ENCODE assay signal across 16 mouse cellular contexts in the genomic region with DNA sequence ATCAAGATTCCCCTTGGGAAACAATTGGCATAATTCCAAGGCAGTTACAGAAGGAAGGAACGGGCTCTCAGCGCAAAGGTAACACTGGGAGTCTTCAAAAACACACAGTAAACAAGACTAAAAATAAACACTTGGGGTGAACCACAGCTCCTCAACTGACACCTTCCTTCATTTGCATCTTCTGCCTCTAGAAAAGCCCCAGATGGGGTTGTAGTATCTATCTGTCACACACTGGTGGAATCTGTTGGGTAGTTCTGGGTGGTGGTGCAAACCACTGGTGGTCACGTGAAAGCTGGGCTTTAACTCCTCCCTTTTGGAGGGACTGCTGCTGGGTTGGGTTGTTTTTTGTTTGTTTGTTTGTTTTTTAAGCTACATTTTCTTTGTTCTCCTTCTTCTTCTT. TPM values are rescaled to one million over a fixed set of nuclear protein-coding genes. Genes with fewer than 3 reads are reported as not detected.
A peak's percentile ranks its signal among the peaks of the same experiment; 100 is the strongest.
DNase-seq lines count a peak whose midpoint lies in the region; ATAC-seq and TF ChIP-seq lines count a peak whose summit lies in the region.
"Had no signal": no experiment of that assay in that cellular context is flagged by ENCODE, and none has a peak within 500 bp of the region (broad histone marks: within the 10 kb centered on the region; RNA-seq: fewer than 3 reads in every experiment).

No protein-coding gene starts in this region.

- TF ChIP-seq CTCF in CH12.LX (conservative IDR thresholded peaks at IDR 0.05 in 1 of 2, IDR thresholded peaks at IDR 0.05 in 1 of 2; ENCODE audit: low read depth in 2 of 2, low read length in 2 of 2): no peak
- TF ChIP-seq CTCF in kidney, adult 2 months (conservative IDR thresholded peaks at IDR 0.05; ENCODE audit: insufficient read depth, insufficient read length, low read depth, low read length): no peak

- TF ChIP-seq RAD21 in CH12.LX (IDR thresholded peaks at IDR 0.05; ENCODE audit: low read depth, low read length): no peak; the same call in 1 of the 2 replicates

- H3K36me3 ChIP-seq in CH12.LX (replicated peaks in 1 of 2; ENCODE audit: control insufficient read depth in 1 of 2, insufficient read depth in 1 of 2, low read length in 1 of 2): peaks cover 0 to 43% of the 10 kb centered on the region in 2 experiments
- no peaks in the 10 kb centered on the region for H3K36me3 ChIP-seq in kidney, adult 2 months (ENCODE audit: control insufficient read depth, insufficient read depth, low read length)
- H3K36me3 ChIP-seq: hindbrain, embryonic 13.5 days; limb, embryonic 15.5 days; midbrain, embryonic 10.5 days; neural tube, embryonic 12.5 days had no signal

- peaks cover 19 to 89% of the 10 kb centered on the region in 2 experiments for H3K4me1 ChIP-seq in CH12.LX (ENCODE audit: control insufficient read depth in 1 of 2, insufficient read depth in 2 of 2)
- no peaks in the 10 kb centered on the region for H3K4me1 ChIP-seq in kidney, adult 2 months (ENCODE audit: control insufficient read depth, insufficient read depth, low read length)

- TF ChIP-seq EP300 in CH12.LX (IDR thresholded peaks at IDR 0.05; ENCODE audit: low read length): peak; percentile 55

- peak; percentile 82 for ATAC-seq in inflammation-experienced regulatory T-cells, adult 6 months
- ATAC-seq in megakaryocyte-erythroid progenitor cell, adult 5-6 weeks (replicated peaks; ENCODE audit: low FRiP score, low TSS enrichment, poor library complexity, severe bottlenecking): peak; percentile 93

- no peak for TF ChIP-seq POLR2A in CH12.LX (IDR thresholded peaks at IDR 0.05; ENCODE audit: low read depth, low read length)
- no peak for TF ChIP-seq POLR2A in kidney, adult 2 months (IDR thresholded peaks at IDR 0.05; ENCODE audit: low read depth, low read length)

- peak overlapping the region; percentile 39; the same call in 1 of the 2 replicates for H3K27ac ChIP-seq in CH12.LX (ENCODE audit: insufficient read depth, low read depth)
- no peak overlapping the region for H3K27ac ChIP-seq in kidney, adult 2 months (ENCODE audit: insufficient read depth, low read depth, low read length)
- H3K27ac ChIP-seq: hindbrain, embryonic 13.5 days; limb, embryonic 15.5 days; midbrain, embryonic 10.5 days; neural tube, embryonic 12.5 days; stomach, postnatal 0 days had no signal

- H3K9ac ChIP-seq in CH12.LX (ENCODE audit: insufficient read depth, low read depth): no peak overlapping the region
- H3K9ac ChIP-seq: hindbrain, embryonic 13.5 days; limb, embryonic 15.5 days; neural tube, embryonic 12.5 days had no signal

- 69% methylated on average over 3 of the region's 3 CpGs for WGBS in kidney, adult 2 months

- H3K4me2 ChIP-seq in CH12.LX (ENCODE audit: insufficient read depth, low read depth, poor library complexity, severe bottlenecking): 0 out of 2 replicates have a peak overlapping the region, but pooled peaks have one; percentile 42
- H3K4me2 ChIP-seq: hindbrain, embryonic 13.5 days; limb, embryonic 15.5 days; neural tube, embryonic 12.5 days had no signal

- no peaks in the 10 kb centered on the region for H3K79me2 ChIP-seq in CH12.LX (replicated peaks; ENCODE audit: control insufficient read depth, extremely low read depth, insufficient read depth, poor library complexity, severe bottlenecking)

- dilution Hi-C loops in CH12.LX (cut with MboI; ENCODE audit: extremely low pct_ligation_motif_present, extremely low pct_unique_long_range_greater_than_20kb, low sequenced_read_pairs): no loop called here

- H3K9me3 ChIP-seq in CH12.LX (replicated peaks; ENCODE audit: low read length): peaks cover 3% of the 10 kb centered on the region
- H3K9me3 ChIP-seq: hindbrain, embryonic 13.5 days; limb, embryonic 15.5 days; midbrain, embryonic 10.5 days had no signal

- H3K27me3 ChIP-seq in CH12.LX (replicated peaks): no peaks in the 10 kb centered on the region
- no peaks in the 10 kb centered on the region for H3K27me3 ChIP-seq in kidney, adult 2 months (replicated peaks; ENCODE audit: control insufficient read depth, insufficient read depth, low read length)
- H3K27me3 ChIP-seq: hindbrain, embryonic 13.5 days; limb, embryonic 15.5 days; neural tube, embryonic 12.5 days had no signal

- in situ Hi-C loops in CH12.LX (cut with MboI; ENCODE audit: low pct_ligation_motif_present, low pct_unique_long_range_greater_than_20kb, low sequenced_read_pairs): no loop called here

- H3K4me3 ChIP-seq in CH12.LX (replicated peaks in 1 of 3; ENCODE audit: low read depth in 2 of 3, low read length in 2 of 3, poor library complexity in 1 of 3): no peak overlapping the region
- H3K4me3 ChIP-seq in kidney, adult 2 months (ENCODE audit: insufficient read depth, low read depth, low read length): no peak overlapping the region
- H3K4me3 ChIP-seq: hindbrain, embryonic 13.5 days; limb, embryonic 15.5 days; midbrain, embryonic 10.5 days; neural tube, embryonic 12.5 days had no signal

- peak; percentile 92 for DNase-seq in CD4-positive helper T cell, adult 2 months (ENCODE audit: low read depth, low spot score)
- peak; percentile 86 for DNase-seq in CH12.LX (ENCODE audit: extremely low read depth)
- DNase-seq in kidney, adult 2 months: no peak
- DNase-seq in layer of hippocampus, adult 9-10 months (ENCODE audit: low spot score): no peak
- DNase-seq in gastrocnemius, postnatal 10 days: no peak
- DNase-seq in gastrocnemius, postnatal 4 days (ENCODE audit: low spot score in 2 of 2): no peak
- DNase-seq: adrenal gland, adult 2 months; kidney, adult 9 months; right cerebral cortex, postnatal 14 days had no signal

TF ChIP-seq in CH12.LX, 34 proteins besides CTCF, POLR2A, EP300 and RAD21:
- TF ChIP-seq CHD2 (IDR thresholded peaks at IDR 0.05; ENCODE audit: low read length) (no peak), USF2 (conservative IDR thresholded peaks at IDR 0.05; ENCODE audit: low read depth, low read length) (peak; percentile 67), USF1 (IDR thresholded peaks at IDR 0.05; ENCODE audit: low read depth, low read length) (peak; percentile 75), BHLHE40 (IDR thresholded peaks at IDR 0.05; ENCODE audit: low read depth, low read length) (peak; percentile 96), TBP (conservative IDR thresholded peaks at IDR 0.05; ENCODE audit: low read depth, low read length) (no peak), MYC (IDR thresholded peaks at IDR 0.05; ENCODE audit: low read depth, low read length) (no peak), CHD1 (IDR thresholded peaks at IDR 0.05; ENCODE audit: low read depth, low read length) (no peak), E2F4 (IDR thresholded peaks at IDR 0.05; ENCODE audit: insufficient replicate concordance, low read depth, low read length) (no peak), POLR2AphosphoS2 (IDR thresholded peaks at IDR 0.05; ENCODE audit: low read depth, low read length) (no peak), KAT2A (IDR thresholded peaks at IDR 0.05; ENCODE audit: insufficient replicate concordance, low read length) (no peak), NRF1 (IDR thresholded peaks at IDR 0.05; ENCODE audit: low read depth, low read length) (no peak), HCFC1 (IDR thresholded peaks at IDR 0.05; ENCODE audit: low read depth, low read length) (no peak), ELF1 (IDR thresholded peaks at IDR 0.05; ENCODE audit: low read depth, low read length) (no peak), MEF2A (IDR thresholded peaks at IDR 0.05; ENCODE audit: borderline replicate concordance, low read depth, low read length) (peak; percentile 91), ZMIZ1 (IDR thresholded peaks at IDR 0.05; ENCODE audit: low read depth, low read length) (no peak), ZKSCAN1 (IDR thresholded peaks at IDR 0.05; ENCODE audit: borderline replicate concordance, low read depth, low read length) (no peak), MAFK (IDR thresholded peaks at IDR 0.05; ENCODE audit: insufficient replicate concordance, low read length) (0 out of 2 replicates have a peak, but pooled peaks have one; percentile 43), SMC3 (IDR thresholded peaks at IDR 0.05; ENCODE audit: low read depth, low read length) (no peak), MXI1 (IDR thresholded peaks at IDR 0.05; ENCODE audit: low read depth, low read length) (peak; percentile 33; the same call in 1 of the 2 replicates), JUND (conservative IDR thresholded peaks at IDR 0.05; ENCODE audit: low read depth, low read length) (peak; percentile 8; the same call in 1 of the 2 replicates), GABPA (IDR thresholded peaks at IDR 0.05; ENCODE audit: insufficient replicate concordance, low read depth, low read length) (no peak), PAX5 (IDR thresholded peaks at IDR 0.05; ENCODE audit: low read length) (no peak), MAX (IDR thresholded peaks at IDR 0.05; ENCODE audit: low read length) (no peak), ETS1 (conservative IDR thresholded peaks at IDR 0.05; ENCODE audit: low read depth, low read length) (peak; percentile 48), JUN (IDR thresholded peaks at IDR 0.05; ENCODE audit: insufficient read depth, low read depth, low read length) (no peak), UBTF (IDR thresholded peaks at IDR 0.05; ENCODE audit: low read depth, low read length) (no peak), RCOR1 (conservative IDR thresholded peaks at IDR 0.05; ENCODE audit: low read depth, low read length) (0 out of 2 replicates have a peak, but pooled peaks have one; percentile 56), NELFE (IDR thresholded peaks at IDR 0.05; ENCODE audit: low read depth, low read length) (no peak), TCF12 (IDR thresholded peaks at IDR 0.05; ENCODE audit: low read depth, low read length) (no peak), SIN3A (IDR thresholded peaks at IDR 0.05; ENCODE audit: low read length) (no peak), ZC3H11A (IDR thresholded peaks at IDR 0.05; ENCODE audit: low read depth, low read length) (no peak), ZNF384 (IDR thresholded peaks at IDR 0.05; ENCODE audit: low read depth, low read length) (no peak), MAZ (IDR thresholded peaks at IDR 0.05; ENCODE audit: low read depth, low read length) (no peak), IRF4 (IDR thresholded peaks at IDR 0.05; ENCODE audit: low read depth, low read length) (peak; percentile 64; the same call in 1 of the 2 replicates)

RNA-seq across cellular contexts. Expression of a gene that starts 31.4 kb away (rescaled TPM):
- total RNA-seq in CH12.LX (2012; rRNA removed): 7.1 and 8.6 TPM in 2 replicates
- 9.3 and 10.0 TPM in 2 replicates for total RNA-seq in CH12.LX (2014; rRNA removed)
- 9.5 and 10.9 TPM in 2 replicates for polyA plus RNA-seq in CH12.LX (2012; ENCODE audit: insufficient read length, low read depth)
- polyA plus RNA-seq in inflammation-experienced regulatory T-cells, adult 6 months (2017; shearing (Covaris generic)): 100 to 1,000 TPM; 199 to 236 (median 232) TPM
- total RNA-seq in megakaryocyte-erythroid progenitor cell, adult 5-6 weeks (2014; fragmentation: Nextera tagmentation): 34.1 and 50.0 TPM in 2 replicates
- 24.7 and 32.6 TPM in 2 replicates for total RNA-seq in megakaryocyte-erythroid progenitor cell, adult 5-6 weeks (2017)
- polyA plus RNA-seq in kidney, adult 2 months (2012; rRNA removed): 1.4 and 3.7 TPM in 2 replicates
- total RNA-seq in gastrocnemius, postnatal 10 days (2021): 10 to 100 TPM; 10.2 to 11.9 TPM
- 10 to 100 TPM; 14.7 to 17.8 TPM for total RNA-seq in gastrocnemius, postnatal 4 days (2021)

Comparison
In these comparisons a context has a peak if more than half of its experiments do, and no peak if none do; other contexts are left out.
1. DNase-seq: peak in CD4-positive helper T cell, adult 2 months (single experiment) and CH12.LX (single experiment); none in kidney, adult 2 months (single experiment), layer of hippocampus, adult 9-10 months (single experiment), gastrocnemius, postnatal 10 days (single experiment) and gastrocnemius, postnatal 4 days (0 of 2).